Mouse (Mus musculus) MEL (cell line): ENCODE results near the gene Ly6g5c.

Source experiments
- BHLHE40 ChIP-seq: IDR thresholded peaks from 2 replicates; pipeline ENCODE4 v1.6.1; 2012; ENCODE audit warnings: low read depth, mild to moderate bottlenecking, inconsistent platforms, low read length, improper control_type of control experiment, borderline replicate concordance
- GATA1 ChIP-seq: IDR thresholded peaks from 2 replicates; pipeline ENCODE4 v1.6.1; 2011; ENCODE audit warnings: low read depth, low read length, improper control_type of control experiment
- ZKSCAN1 ChIP-seq: IDR thresholded peaks from 2 replicates; pipeline ENCODE4 v1.6.1; 2012; ENCODE audit warnings: low read depth, mild to moderate bottlenecking, inconsistent platforms, low read length, improper control_type of control experiment, moderate library complexity
- ZMIZ1 ChIP-seq: IDR thresholded peaks from 2 replicates; pipeline ENCODE4 v1.6.1; 2012; ENCODE audit warnings: low read depth, mild to moderate bottlenecking, inconsistent platforms, low read length, improper control_type of control experiment, moderate library complexity

DNA sequence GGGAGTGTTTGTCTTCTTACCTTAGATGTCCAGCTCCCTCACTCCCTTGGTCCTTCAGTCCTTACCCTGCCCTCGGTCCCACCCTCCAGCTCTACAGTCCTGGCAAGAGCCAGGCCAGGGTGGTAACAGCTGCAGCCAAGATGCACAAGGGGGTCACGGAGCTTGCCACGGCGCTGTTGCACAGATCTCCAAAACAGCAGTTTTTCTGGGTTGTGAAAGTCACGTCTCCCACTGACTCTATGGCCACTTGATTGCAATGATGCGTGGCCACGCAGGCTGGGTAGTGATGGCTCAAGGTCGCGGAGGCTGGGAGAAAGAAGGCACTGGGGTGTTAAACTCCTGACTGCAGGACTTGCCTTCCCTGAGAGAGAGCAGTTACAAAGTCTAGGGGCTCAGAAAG lies 36.6 kb upstream of the Ly6g5c start:
- TF ChIP-seq ZKSCAN1 = no peak
- TF ChIP-seq GATA1 = no peak
- no peak for TF ChIP-seq BHLHE40
- no peak for TF ChIP-seq ZMIZ1
